Mouse (Mus musculus) induced T-regulatory cell, adult 2 months (primary cell): Measurements from ENCODE around the gene Plac1.
A peak's percentile ranks its signal among the peaks of the same experiment; 100 is the strongest.

Experiments used
- DNase-seq: peaks from one replicate; pipeline ENCODE4 v3.0.0-alpha.2; 2012; ENCODE audit warnings: low read depth

Gene Plac1

DNA sequence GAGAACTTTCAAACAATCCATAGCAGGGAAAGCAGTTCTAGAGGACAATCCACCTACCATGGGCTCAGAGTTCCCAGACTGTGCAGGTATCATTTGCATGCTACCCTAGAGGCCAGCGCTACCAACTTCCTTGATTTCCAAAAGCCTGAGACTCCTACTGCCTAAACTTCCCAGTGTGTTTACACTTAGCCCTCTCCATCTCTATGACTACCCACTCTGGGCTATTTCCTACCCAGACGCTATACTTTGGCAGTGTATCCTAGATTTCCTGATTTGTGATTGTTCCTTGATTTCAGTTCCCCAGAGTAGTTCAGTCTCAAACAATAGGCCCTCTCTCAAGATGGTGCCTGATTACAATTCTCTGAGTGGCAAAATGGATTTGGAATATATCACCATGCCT, 132.8 kb downstream of the Plac1 start:
- no peak for DNase-seq

DNA sequence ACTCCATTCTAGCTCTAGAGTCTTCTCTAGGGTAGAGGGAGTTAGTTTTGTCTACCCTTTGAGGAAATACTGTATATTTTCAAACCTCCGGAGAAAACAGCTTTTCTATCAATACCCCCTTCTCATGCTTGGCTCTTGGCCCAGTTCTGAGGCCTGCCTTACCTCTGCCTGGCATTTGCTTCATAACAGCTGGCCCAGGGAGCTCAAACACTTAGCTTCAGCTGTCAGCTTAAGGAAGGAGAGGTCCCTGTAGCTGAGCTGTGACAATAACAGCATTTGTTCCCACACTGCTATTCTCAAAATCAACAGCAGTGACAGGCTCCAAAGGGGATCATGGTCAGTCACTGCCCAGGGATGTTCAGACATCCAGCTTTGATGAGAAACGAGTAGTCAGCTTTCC, 138.7 kb downstream of the Plac1 start:
- DNase-seq: no peak

DNA sequence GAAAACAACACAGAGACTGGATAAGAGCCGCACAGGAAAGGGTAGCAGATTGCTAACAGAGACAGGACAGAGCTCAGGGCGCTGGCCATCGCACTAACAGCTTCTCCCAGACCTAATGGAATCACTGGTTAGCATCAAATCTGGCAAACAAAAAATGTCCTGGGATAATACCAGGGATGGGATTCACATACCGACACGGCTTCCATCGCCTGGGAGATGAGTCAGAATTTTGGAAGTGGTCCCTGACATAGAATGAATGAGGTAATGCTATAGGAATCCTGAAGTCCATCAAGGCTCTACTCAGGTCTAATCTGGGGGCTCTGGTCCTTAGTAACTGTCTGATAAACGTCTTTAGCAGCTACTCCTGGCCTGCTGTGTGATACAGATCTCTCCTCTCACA, 140.0 kb downstream of the Plac1 start:
- no peak for DNase-seq

DNA sequence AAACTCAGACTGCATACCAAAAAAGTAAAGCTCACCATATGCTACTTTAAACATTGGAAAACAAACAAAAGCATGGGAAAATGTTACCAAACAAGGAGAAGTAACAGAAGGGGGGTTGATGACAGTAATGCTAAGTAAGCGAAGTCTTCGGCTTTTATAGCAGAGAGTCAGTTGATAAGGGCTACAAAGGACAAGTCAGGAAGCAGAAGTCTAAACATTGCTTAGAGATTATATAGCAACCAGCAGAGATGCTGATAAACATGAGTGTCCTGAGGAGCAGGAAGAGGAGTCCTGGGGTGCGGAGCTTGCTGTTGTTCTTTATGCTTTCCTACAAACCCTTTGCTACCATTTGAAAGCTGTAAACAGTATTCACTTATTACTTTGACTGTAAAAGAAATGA, 140.6 kb downstream of the Plac1 start:
- DNase-seq: no peak

DNA sequence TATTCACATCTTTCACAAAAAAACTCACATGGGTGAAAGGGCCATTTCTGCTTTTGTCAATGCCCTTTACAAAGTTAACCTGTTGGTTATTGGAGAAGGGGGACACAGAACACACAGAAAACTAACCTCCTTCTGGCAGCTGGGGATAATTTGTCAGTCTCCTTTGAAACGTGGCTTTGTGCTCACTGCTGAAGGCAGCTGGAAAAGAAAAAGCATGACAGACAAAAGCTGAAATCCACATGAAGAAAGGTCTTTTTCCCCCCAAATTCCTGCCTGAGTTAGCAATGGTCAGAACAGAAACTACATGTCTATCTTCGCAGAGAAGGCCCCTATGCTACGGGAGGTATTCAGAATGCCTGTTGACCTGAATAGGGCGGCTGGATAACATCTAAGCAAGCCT, 141.6 kb downstream of the Plac1 start:
- no peak for DNase-seq

DNA sequence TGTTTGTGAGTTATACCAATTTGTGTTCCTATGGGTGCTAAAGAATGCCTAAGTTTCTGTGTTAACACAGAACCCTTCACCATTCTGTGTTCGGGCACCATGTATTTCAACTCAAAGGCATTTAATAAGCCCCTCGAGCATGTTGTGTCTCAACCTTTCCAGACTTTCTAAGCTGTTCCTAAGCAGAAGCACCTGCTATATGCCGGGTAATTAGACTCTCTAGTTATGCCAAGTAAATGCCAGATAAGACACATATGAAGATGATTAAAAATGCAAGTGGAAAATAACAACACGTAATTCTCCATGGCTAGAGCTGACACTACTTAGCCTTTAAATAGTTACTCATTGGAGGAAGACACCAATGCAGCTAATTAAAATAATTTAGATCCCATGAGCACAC, 142.1 kb downstream of the Plac1 start:
- no peak for DNase-seq

DNA sequence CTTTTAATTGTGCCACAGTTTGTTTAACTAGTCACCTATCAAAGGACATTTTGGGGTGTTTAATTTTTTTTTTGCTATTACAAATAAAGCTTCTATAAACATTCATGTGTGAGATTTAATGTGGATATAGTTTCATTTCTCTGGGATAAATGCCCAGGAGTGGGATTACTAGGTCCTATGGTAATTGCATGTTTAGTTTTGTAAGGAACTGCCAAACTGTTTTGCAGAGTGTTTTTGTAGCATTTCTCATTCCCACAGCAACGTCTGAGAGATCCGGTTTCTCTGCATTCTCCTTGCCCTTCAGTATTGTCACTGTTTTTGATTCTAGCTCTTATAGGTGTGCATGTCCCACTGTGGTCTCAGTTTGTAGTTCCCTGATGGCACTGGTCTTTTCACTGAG, 146.5 kb downstream of the Plac1 start:
- no peak for DNase-seq

DNA sequence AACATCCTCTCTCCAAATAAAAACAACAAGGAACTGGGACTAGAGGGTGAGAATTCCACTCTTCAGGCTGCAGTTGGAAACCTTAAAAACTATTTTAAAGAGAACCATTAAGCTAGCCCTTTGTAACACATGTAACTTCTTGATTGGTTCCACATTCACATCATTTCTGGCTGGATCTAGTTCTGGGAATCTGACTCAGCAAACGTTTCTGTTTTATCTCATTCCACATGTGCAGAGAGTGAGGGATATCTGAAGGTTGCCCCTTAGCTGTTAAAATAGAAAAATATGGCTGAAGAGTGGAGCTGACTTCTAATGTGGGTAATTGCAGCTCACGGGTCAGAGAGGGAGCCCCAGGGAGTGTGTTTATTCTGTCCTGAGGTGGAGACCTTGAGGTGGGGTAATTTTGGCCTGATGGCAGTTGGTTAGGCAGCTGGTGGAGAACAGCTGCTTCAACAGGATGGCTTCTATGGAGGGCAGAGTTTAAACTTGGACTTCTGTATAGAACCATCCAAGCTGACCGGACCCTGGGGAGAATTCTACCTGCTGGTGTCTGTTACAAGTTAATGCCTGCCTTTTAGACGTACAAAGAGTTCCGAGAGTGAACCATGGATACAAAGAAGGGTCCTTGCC, 151.1 kb downstream of the Plac1 start:
- DNase-seq: no peak

DNA sequence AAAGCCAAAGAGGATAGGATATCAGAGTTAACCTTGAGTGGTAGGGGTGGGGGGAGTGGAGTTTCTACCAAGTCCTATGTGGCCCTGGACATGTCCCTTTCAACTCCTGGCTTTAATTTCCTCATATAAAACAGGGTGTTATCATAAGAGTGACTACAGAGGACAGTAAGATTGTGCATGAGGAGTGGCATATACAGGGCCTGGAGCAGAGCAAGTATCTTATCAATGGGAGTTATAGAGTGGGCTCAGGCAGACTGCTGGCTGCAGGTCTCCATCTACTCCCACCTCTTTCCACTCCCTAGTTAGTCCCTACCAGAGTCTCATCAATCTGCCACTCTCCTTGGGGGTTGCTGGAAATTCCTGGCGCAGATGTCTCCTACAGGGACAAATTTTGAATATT, 152.7 kb downstream of the Plac1 start:
- no peak for DNase-seq

DNA sequence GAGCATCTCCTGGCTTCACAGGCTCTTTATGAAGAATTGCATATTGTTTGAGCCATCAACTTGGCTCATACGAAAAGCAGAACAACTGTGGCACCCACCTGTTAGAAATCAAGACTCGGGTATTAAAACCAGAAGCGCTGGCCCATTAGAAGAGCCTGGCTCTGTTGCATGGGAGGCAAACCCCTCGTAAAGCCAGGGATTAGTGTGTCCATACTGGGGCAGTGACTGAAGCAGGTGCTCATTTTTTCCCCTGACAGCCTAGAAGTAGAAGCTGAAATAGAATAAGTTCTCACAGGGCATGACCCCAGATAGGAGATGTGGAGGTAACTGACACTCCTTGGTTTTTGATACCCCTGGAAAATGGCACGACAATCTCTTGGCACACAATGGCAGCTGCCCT, 154.4 kb downstream of the Plac1 start:
- DNase-seq: no peak

DNA sequence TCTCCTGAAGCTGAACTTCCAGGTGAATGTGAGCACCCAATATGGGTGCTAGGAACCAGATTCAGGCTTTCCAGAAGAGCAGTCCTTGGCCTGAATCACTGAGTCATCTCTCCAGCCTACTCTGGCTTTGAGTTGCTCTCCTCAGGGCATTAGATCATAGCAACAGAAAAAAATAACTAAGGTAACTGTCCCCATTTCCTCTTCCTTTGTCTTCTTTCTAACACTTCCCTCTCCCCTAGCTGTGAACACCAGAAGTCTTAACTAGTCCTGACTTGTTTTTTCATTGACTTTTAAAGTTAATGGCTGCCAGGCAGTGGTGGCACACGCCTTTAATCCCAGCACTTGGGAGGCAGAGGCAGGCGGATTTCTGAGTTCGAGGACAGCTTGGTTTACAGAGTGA, 175.5 kb downstream of the Plac1 start:
- DNase-seq: no peak

DNA sequence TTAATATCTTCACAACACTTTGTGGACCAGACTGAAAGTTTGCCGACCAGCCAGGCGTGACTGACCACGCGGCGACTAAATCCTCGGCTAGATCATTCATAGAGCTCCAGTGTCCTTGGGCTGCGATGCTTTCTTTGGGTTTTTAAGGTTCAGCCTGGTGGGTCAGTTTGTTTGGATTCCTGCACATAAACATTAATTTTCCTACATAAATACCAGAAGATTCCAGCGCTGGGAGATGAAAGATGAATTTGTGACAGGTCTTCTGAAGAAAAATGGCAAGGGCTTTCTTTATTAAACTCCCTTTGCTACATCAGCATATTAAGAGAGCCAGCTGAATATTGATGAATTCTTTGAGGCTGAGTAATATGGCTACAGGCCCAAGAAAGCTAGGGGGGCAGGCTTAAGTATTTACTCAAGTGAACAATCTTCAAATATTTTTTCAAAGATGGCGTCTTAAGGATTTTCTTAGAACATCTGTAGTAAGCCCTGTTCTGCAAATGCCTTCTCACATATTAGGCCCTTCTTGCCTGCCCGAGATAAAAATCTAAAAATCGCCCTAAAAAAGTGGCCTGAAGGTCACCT, 180.4 kb downstream of the Plac1 start:
- DNase-seq: no peak

DNA sequence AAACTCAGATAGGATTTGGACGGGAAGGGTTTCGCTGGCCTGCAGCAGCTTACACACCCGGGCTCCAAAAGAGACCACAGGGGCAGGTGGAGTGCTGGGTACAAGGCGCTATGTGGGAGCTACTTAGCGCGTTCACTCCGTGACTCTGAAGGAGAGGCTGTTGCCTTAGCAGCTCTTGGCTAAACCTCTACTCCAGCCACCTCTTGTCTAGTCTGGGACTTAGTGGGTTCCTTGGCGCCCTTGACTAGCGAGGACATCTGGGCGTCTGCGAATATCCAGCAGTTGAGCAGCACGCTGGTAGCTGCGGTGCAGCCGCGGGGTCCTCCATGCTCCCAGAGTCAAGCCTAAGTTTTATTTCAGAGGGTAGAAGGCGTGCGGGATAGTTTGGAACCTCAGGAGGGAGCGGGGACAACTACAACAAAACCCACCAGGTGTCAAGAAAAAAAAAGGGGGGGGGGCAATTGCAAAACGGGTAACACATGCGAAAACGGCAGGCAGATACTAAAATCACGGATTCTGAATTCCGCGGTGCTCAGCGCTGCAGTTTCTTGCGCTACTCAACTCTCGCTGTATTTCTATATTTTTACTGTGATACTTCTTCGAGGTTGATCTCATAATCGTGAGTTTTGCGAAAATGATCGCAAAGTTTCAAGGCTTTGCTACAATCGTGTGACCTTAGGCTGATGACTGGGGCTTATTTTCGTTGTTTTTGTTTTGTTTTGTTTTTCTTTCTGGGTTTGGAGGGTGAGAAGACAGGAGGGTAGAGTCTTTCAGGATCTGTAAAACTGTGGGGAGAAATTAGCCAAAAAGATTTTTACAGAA, 181.2 kb downstream of the Plac1 start:
- peak; percentile 34 for DNase-seq

DNA sequence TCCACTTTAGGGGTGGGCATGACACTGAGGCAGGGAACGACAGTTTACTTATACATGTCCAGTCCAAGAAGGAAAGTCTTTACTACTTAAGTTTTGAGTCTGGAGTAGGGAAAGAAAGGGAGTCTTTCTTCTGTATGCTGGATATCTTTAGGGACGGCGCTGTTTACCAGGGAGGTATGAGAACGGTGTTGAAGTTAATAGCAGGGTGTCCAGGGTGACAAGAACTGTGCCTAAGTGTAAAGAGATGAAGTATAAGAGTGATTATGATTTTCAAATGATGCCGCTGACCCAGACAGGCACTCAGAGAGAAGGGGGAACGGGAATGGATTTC, 182.2 kb downstream of the Plac1 start:
- no peak for DNase-seq

DNA sequence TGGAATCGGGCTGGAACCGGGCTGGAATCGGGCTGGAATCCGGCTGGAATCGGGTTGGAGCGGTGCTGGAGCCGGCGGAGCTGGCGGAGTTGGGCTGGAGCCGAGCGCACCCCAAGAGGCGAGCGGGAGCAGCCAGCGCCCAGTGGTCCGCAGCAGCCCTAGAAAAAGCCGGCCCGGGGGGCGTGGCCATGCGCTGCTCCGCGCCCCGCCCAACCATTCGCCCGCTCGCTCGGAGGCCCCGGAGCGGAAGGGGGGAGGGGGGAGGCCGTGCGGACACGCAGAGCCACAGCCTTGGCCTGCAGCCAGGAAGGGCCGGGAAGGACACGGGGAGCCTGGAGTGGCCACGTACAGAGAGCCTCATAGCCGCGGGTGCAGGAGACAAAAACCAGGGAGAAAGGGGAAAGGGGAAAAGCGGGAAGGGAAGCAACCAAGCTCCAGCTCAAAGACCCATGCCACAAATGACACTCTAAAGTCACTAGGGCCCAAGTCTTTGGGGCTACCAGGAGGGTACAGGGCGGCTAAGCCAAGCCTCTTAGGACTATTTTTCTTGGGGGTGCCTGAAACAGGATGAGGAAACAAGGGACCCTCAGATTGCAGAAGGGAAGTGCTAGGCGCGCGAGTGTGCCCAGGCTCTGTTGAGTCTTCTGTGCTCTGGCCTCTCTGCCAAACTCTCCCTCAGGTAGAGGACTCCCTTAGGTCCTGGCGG, 182.7 kb downstream of the Plac1 start:
- DNase-seq: peak; percentile 66

DNA sequence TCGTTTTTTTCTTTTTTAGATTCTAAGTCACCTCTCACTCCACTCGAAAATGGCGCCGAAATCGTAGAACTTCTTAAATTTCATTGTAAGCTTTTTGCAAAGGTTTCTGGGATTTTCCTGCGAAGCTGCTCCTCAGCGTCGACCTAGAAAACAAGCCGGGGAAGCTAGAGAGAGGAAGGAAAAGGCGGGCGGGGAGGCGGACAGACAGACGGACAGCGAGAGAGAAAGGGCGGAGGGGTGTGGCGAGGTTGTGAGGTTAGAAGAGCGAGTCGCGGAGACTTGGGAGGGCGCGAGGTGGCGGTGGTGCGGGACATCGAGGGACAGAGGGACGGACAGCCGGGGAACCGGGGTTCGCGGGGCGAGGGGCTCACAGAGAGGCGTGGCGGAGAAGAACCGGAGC, 183.3 kb downstream of the Plac1 start:
- DNase-seq: peak; percentile 37

DNA sequence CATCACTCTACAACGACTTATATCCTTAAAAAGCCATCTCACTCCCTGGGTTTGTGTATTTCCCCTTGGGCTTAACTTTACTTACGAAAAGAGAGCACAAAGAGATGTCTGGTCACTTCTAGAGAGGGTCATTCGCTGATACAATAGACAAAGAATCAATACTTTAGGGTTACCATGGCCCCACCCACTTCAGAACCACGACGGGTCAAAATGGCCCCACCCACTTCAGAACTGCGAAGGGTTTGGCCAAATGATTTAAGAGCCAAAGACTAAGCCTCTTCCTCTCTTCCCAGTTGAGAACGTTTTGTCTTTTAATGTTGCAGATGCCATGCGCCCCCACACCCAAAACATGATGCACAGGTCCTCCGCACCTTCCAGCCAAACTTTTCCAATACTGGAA, 184.1 kb downstream of the Plac1 start:
- DNase-seq: peak; percentile 23

DNA sequence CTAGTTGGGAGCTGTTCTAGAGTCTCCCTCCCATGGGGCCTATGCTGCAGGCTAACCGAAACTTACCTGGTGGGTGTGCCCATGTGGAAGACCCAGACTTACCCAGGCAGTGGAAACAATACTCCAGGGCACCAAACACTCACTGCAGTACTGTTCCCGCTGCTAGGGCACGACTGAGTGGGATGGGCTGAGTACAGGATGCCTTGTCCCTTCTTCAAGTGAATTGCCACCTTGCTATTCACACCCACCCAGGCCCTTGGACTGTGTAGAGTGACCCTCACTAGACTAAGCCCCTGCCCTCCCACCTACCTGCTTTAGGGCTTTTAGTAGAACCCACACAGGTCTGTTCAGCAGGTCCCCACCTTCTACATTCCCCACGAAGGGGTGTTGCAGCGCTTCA, 186.0 kb downstream of the Plac1 start:
- DNase-seq: no peak

DNA sequence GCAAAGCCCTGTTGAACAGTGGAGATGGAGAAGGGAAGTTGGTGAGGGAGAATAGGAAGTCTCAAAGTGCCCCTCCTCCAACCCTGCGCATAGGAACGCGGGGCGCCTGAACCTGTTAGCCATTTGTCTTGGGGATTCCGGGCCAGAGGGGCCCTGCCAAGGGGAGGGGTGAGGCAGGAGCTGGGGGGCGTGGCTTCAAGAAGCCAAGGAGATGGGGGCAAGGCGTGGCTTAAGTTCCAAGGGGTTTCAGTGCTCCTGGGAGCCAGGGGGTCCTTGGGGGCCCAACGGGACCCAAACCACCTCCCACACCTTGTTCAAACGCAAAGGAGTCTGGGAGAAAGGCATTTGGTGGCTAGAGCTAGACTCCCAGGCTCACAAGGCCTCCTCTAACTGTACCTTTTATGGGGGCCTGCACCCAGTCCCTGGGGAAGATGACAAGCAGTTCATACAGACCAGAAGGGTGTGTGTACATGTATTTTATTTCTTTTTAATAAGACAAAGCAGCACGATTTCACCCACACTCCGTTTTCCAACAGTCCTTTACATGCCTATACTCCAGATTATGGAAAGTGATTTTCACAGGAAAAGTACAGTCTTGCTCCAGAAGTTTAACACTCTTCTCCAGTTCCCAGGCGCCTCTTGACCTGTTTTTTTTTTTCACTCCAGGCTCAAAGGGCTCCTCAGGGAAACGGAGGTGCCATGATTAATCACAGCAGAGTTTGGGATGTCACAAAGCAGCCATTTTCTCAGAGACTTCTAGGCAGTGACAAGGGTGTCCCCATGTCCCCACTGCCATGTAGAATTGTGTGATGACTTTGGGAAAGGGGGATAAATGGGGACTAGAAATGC, 187.0 kb downstream of the Plac1 start:
- no peak for DNase-seq

DNA sequence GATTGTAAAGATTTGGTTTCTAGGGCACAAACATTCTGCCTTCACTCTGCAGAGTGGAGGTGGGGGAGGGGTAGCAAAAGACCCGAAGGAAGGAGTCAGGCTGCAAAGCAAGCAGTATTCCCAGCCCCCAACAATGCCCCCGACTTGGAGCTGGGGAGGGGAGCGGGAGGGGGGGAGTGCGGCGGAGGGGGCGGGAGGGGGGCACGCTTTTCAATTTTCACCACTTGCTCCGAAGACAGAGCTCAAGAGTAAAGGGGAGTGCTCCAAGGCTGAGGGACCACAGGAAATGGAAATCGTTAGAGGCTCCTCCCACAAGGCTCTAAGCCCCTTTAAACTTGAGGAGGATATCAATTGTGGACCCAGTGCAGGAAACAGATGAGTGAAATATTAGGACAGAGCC, 189.6 kb downstream of the Plac1 start:
- DNase-seq: no peak

DNA sequence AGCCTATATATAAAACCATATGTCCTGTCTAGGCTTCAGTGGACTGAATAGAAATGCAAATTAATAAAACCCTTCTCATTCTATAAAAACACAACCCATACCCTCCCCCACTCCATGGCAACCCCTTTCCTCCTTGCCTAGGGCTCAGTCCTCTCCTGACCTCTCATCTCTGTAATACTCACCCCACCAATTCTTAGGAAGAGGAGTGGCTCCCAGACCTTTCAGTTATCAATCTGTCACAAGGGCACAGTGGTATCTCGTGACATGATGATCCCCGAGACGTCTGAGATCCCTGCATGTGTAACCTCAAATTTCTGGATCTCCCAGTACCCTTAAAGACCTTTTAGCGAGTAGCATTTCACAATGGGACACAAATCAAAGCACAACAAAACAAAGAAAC, 190.7 kb downstream of the Plac1 start:
- no peak for DNase-seq

DNA sequence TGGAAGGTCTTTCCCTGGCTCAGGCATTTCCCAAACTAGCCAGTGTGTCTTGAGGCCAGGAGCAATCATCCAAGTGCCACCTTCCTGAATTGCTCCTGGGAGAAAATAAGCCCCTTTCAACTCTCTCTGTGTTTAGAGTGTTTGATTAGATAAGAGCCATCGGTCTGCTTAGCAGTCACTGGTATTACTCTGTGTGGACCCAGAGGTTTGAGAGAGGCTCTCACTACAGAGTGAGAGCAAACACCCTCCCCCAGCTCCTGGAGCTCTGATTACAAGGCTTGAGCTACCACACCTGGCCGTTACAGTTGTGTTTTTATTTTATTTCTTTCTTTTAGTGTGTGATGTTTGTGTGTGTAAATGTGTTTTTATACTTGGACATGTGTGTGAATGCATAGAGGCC, 193.0 kb downstream of the Plac1 start:
- DNase-seq: no peak
